Mouse (Mus musculus) layer of hippocampus, adult 8-10 months (tissue): ENCODE measurements around the gene Wwp2. TPM values are rescaled to one million over a fixed set of nuclear protein-coding genes. Genes with fewer than 3 reads are reported as not detected.

Experiments used
- DNase-seq, 2 experiments: peaks; one replicate each; pipeline ENCODE4 v3.0.0; 2022; ENCODE audit warnings: low spot score in 2 of 2
- total RNA-seq, 4 experiments: library from RNA; stranded (reverse); gene quantifications; 2 replicates each; pipeline ENCODE4 v1.2.4; 2022

Gene Wwp2
- total RNA-seq, 4 experiments from 2014 or later: 35.1 to 43.2 (median 41.4) TPM

GRCm38 (mm10) chr8:107552234-107552633 is 116.1 kb downstream of the Wwp2 start:
- DNase-seq: no peak

GRCm38 (mm10) chr8:107555231-107555630 is 119.1 kb downstream of the Wwp2 start:
- no peak for DNase-seq

- no peak for DNase-seq
These were observed 120.4 kb downstream of the Wwp2 start for GRCm38 (mm10) chr8:107556511-107556936.

- no peak for DNase-seq
These were observed 124.8 kb downstream of the Wwp2 start for GRCm38 (mm10) chr8:107560820-107561536.

- no peak for DNase-seq
These were observed 126.0 kb downstream of the Wwp2 start for GRCm38 (mm10) chr8:107562164-107562563.

GRCm38 (mm10) chr8:107571046-107571445 is 134.9 kb downstream of the Wwp2 start:
- DNase-seq: no peak

GRCm38 (mm10) chr8:107571486-107572135 is 135.4 kb downstream of the Wwp2 start:
- DNase-seq: no peak

- peak in 1 of 2 experiments; percentile 52 for DNase-seq
These were observed 136.3 kb downstream of the Wwp2 start for GRCm38 (mm10) chr8:107572497-107572896.

- DNase-seq: no peak
These were observed 138.6 kb downstream of the Wwp2 start for GRCm38 (mm10) chr8:107574771-107575170.

- peak; percentile 66 to 90 for DNase-seq
These were observed 140.5 kb downstream of the Wwp2 start for GRCm38 (mm10) chr8:107576702-107577101.

- no peak for DNase-seq
These were observed 141.5 kb downstream of the Wwp2 start for GRCm38 (mm10) chr8:107577640-107578039.

- no peak for DNase-seq
These were observed 142.0 kb downstream of the Wwp2 start for GRCm38 (mm10) chr8:107578132-107578531.

GRCm38 (mm10) chr8:107578541-107578940 is 142.4 kb downstream of the Wwp2 start:
- DNase-seq: no peak

- DNase-seq: no peak
These were observed 144.7 kb downstream of the Wwp2 start for GRCm38 (mm10) chr8:107580879-107581278.

GRCm38 (mm10) chr8:107581536-107581935 is 145.4 kb downstream of the Wwp2 start:
- DNase-seq: no peak

GRCm38 (mm10) chr8:107582136-107582535 is 146.0 kb downstream of the Wwp2 start:
- DNase-seq: no peak

- no peak for DNase-seq
These were observed 151.3 kb downstream of the Wwp2 start for GRCm38 (mm10) chr8:107587429-107587994.

GRCm38 (mm10) chr8:107587995-107588780 is 152.0 kb downstream of the Wwp2 start, which contains the start of gene Psmd7:
Gene Psmd7, minus strand, starts transcription at chr8:107588464.
- peak; percentile 90 to 91 for DNase-seq

- DNase-seq: no peak
These were observed 158.0 kb downstream of the Wwp2 start for GRCm38 (mm10) chr8:107593967-107594729.

- DNase-seq: no peak
These were observed 158.7 kb downstream of the Wwp2 start for GRCm38 (mm10) chr8:107594817-107595216.

- DNase-seq: no peak
These were observed 161.6 kb downstream of the Wwp2 start for GRCm38 (mm10) chr8:107597731-107598130.
